Mouse (Mus musculus) c-Kit-negative CD71-positive TER-119-positive erythroid progenitor cells, embryonic 14.5 days (primary cell): ENCODE data around the gene Fan1.
A peak's percentile ranks its signal among the peaks of the same experiment; 100 is the strongest.

Experiments
- DNase-seq: peaks from one replicate; pipeline ENCODE4 v3.0.0-alpha.2; 2013; ENCODE audit warnings: low read depth, low spot score

The Fan1 gene

DNA sequence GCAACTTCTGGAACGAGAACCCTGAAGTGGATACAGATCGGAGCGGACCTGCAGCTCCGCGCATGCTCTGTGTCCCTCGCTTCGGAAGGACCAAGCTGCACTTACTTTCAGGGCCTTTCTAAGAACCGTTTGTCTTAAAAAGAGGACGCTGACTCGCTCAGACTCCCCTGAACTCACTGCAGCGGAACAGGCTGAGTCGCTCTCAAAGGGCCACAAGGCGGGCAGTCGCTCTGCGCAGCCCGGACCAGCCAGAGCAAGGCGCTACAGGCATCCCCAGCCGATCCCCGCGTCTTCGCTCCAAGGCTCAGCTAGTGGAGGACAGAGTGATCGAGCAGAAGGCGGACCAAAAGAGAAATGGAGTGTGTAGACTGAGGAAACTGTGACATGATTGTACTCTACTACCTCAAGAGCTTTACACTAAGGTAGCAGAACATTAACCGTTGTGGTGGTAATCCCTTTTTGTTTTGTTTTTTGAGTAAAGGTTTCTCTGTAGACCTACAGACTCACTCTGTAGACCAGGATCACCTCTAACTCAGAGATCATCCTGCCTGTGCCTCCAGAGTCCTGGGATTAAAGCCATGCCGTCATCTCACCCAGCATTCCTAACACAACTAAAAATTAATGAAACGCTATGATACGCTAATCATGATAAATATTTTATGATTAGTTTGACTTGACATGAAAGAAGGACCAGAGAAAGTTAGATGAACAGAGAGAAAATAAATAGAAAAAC is at the start of gene Fan1:
Fan1 (minus strand) TSS at position 266 of the 733 bp plus-strand sequence.
- DNase-seq: peak; percentile 61

DNA sequence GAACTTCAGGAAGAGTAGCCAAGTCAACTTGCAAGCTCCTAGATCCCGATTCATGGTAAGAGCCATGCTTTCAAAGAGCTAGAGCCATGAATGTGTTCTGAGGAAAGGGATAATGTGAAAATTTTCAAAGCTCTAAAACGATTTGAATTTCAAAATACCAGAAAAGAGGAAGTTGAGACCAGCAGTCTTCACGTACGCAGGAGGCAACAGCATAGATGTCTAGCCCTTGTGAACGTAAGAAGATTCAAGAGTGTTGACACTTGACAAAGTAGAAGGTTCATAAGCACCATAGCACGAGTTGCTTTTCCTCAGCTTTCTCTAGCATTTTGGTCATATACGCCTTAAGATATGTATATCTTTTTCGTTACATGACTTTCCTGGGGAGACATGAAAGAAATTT is 30.1 kb upstream of the Fan1 start:
- no peak for DNase-seq

DNA sequence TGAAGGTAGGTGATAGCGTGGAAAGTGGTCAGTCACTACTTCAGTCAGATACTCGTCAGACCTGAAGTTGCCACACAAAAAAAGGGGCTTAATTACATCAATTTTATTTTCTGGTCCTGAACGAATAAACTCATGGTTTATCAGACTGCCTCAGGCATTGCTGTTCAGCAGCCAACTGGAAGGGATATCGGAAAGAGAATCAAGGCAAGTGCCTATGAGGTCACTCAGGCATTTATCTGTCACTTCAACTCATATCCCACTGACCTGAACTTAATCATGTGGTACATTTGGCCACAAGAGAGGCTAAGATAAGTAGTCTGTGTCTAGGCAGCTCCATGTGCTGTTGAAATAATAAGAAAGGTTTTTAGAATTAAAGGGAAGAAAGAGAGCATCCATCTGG is 28.6 kb upstream of the Fan1 start:
- DNase-seq: no peak

DNA sequence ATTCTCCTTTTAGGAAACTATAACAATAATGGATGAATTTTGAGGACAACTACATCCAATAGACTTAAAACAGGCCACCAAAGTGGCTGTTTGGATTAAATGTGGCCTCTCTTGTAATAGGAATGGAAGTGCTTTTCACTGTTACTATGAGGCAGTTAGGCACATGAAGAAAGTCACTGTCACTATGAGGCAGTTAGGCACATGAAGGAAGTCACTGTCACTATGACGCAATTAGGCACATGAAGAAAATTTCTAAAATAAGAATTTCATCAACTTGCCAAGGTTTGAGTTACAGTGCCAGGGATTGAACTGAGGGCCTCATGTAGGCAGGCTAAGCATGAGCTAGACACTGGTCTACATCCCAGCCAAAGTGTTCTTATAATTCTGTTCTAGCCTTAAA is 26.8 kb upstream of the Fan1 start:
- DNase-seq: no peak

DNA sequence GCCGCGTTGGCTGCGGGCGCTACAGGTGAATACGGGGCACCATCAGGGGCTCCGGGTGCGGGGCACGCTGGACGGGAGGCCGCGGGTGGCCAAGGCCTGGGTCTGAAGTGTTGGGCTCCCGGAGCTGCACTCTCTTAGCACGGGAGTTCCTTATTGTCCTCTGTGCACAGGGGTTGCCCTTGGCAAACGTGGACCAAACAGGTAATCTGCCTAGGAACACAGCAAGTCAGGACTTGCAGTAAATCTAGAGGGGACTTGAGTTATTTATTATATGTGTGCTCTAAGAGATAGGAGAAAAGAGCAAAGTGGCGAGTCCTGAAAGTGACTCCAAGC is 18.9 kb upstream of the Fan1 start:
- DNase-seq: no peak

DNA sequence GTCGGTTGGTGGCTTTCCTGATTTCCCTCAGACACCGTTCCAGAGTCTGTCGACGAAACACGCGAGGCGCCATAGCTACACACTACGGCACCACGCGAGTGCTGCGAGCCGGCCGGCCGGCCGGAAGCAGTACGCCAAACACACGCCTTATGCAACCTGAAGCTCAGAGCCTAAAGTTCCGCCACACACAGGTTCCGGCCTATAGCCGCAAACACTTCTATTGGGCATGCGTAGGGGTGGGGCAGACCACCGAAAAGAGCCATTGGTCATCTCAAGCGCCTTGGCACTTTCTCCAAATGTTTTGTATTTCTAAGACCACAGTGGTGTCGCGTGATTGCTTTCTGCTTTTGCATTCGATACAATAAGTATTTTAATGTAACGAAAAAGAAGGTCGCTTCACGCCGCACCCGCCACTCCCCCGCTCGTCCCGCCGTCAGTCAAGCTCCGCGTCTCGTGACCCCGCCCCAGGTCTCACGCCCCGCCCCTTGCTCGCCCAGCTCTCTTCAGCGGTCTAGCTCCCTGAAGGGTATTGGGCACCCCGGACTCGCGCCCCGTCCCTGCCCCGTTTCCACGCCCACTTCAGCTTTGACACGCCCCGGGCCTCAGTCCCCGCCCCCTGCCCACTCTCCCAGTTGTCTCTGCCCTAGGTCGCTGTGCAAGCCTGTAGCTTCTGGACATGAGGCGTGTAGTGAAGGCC is 18.4 kb upstream of the Fan1 start, which contains the start of the genes Mphosph10 and Mcee:
Mphosph10 (minus strand) TSS at position 147 of the 697 bp plus-strand sequence.
Mcee (plus strand) TSS at position 486 of the 697 bp plus-strand sequence.
- peak; percentile 91 for DNase-seq

DNA sequence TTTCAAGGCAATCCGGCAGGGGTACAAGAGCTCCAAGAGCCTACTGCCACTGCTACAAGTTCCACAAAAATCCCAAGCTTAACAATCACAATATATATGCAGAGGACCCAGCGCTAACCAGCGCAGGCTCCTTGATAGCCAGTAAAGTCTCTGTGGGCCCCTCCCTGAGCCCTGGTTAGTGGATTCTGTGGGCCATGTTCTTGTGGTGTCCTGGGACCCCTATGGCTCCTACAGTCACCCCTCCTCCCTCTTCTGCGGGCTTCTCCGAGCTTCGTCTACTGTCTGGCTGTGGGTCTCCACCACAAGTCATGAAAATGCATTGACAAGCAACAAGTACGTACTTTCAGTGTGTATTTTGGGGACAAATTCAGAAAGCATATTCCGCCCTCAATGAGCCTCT is 17.6 kb upstream of the Fan1 start:
- no peak for DNase-seq

DNA sequence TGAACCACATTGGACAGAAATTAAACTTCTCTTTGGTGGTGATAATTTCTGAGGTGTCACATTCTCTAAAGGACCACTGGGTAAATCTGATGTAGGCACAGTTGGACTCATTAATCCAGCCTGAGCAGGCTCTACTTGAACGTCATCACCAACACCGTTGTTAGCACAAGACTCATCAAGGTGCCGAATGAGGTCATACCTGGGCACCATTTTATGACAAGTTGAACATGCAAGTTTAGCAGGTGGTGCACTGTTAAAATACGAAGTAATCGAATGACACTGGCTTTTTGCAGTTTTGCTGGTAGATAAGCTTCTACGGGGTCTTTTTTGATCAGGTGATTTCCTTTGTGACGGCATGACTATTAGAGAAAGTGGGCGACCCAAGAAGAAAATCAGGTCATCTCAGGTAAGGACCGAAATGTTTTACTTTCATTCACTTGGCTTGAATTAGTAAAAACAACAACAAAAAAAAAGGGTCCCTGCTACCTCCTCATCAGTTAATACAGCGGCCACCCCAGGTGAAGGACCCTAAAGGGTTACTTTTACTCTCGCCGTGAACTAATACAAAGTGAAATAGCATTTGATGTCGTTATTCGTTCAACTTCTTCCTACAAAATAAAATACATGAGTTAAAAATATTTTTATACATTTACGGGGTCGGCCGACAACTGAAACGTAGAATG is 607 bp downstream of the Fan1 start:
- DNase-seq: no peak

DNA sequence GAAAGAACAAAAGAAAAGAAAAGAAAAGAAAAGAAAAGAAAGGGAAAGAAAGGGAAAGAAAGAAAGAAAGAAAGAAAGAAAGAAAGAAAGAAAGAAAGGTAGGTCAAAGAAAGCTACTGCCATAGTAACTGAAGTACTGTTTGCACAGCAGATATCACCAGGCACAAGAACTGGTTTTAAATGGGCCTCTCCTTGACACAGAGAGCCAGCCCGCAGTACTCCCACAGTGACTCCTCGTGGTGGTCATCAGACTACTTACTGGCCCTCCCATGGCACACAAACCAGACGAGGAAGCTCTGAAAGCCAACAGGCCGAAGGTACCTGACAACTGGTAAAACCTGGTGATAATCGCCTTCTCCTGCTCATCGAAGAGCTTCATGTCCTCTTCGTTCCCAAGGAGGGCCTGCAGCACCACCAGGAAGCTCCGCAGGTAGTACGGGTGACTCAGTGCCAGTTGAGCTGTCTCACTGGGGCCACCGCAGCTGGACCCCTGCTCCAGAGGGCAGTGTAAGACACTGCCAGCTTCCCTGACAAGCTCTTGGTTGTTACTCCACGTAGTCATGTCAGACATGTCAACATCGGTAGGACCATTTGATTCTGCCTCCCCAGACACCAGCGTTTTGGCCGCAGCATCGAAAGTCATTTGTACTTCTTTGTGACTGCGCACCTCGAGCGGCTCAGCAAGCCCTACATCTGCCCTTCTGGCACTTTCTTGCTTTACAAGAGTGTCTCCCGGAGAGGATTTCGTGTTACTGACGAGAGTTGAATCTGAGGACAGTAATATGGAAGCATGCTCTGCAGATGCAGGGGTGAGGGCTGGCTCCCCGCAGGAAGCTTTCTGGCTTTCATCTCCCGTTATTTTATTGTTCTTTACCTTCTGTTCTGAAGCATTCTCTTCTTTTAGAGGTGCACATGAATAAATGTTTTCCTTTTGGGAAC is 1.7 kb downstream of the Fan1 start:
- DNase-seq: no peak

DNA sequence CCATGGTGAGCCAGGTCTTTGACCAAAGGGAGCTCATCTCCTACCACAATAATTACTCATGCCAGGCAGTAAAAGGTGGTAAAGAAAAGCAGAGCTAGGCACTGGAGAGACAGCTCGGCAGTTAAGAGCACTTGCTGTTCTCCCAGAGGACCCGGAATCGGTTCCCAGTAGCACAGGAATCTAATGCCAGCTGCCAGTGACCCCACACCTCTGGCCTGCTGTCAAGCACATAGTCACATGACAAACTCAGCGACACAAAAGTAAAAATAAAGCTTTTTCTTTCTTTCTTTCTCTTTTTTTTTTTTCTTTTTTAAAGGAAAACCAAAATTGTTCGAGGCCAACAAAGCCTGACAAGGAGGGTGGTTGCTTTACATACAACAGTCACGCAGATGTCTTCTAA is 4.1 kb downstream of the Fan1 start:
- DNase-seq: no peak

DNA sequence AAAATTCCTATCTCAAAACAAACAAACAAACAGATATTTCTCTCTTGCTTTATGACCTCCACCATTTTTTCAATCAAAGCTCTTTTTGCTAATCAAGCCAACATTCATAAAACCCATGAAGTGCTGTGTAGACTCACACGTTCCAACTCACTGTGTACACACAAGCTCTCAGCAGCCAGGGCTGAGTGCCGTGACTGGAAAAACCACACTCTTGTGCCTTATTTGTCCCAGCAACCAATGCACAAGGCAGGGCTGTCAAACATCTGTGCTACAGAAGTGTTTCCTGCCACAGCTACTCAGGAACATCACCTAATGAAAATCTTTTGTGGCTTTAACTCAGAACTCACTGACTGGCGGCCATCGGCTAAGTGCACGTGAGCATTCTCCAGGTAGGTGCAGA is 8.0 kb downstream of the Fan1 start:
- no peak for DNase-seq

DNA sequence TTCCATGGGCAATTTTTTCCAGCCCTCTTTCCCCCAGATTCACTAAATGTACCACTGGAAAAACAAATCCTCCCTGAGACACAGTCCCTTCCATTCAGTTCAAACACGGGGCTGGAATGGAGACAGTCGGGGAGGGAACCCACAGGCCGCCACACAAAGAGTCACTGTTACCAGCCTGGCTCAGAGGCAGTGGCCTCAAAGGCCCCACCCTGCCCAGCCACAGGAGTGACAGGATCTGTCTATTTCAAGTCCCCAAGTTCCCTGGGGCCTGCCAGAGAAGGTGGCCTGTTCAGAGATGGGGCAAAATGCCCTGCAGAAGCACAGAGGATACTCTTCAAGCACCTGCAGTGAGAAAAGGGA is 13.3 kb downstream of the Fan1 start:
- DNase-seq: no peak

DNA sequence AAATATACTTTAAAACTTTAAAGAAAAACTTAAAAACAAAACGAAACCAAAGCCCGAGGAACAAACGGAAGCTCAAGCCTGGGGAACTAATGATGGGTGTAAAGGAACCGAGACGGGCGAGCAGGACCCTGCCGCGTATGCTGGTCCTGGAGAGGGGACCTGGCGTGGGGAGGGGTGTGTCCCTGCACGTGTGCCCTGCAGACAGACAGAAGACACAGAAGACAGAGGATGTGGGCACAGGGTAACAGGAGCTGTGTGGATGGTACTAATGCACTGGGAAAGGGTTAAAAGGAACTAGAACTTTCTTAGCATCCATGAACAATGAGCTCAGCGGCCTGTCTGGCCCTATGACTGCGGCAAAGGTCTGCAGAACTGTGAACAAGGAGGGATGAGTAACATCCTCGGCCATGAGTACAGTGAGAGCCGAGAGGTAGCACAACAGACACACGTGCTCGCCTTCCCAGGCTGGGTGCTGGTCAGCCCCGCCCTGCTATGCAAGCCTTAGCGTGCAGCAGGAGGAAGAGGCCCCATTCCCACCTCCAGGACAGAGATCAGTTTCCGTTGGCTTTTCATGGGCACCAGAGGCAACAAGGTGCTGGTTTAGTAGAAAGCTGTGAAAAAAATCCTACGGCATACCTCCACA is 13.8 kb downstream of the Fan1 start:
- no peak for DNase-seq

DNA sequence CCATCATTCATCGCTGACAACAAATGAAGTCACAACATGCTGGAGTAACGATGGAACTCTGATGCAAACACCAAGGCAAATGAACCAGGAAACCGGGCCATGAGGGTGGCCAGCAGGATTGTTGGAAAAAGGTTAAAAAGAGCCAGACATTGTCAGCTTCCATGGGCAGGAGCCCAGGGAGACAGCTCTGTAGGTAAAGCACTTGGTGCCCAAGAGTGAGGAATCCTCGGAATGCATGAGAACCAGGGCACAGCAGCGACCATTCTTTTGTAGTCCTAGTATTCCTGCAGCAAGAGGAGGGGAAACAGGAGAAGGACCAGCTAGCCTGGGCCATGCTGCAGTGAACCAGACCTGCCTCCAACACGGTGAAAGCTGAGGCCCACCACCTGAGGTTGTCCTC is 15.2 kb downstream of the Fan1 start:
- DNase-seq: no peak

DNA sequence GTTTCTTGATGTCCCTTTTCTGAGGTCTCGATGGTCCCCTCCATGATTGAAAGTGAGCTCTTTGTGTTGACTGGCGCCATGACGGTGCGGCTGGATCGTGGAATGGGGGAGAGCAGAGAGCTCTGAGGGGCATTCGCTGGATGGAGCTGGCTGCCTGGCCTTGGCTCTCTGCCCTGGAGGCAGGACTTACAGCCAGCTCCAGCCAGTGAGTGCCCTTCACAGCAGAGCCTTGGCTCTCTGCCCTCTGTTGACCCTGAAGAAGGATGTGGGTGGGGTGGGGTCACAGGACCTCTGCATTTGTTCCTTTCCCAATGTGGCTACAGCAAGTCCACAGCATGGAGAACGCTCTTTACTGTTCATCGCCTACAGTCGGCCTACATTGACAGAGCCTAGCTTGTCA is 16.5 kb downstream of the Fan1 start:
- DNase-seq: no peak

DNA sequence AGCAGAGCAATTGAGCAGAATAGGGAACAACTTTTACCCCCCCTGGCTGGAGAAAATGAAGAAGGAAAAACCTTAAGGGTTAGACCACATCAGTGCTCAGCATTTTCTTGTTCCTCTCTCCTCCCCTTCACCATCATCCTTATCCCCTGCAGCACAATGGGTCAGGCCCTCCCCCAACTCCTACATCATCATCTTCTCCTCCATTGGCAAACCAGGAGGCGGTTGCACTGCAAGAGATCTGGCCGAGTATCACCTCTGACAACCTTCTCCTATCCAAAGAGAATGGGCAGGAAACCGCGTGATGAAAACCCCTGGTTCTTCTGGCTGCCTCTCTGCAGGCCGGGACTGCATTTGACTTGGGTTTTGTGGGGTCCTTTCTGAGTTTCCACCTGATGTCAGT is 17.2 kb downstream of the Fan1 start:
- DNase-seq: no peak

DNA sequence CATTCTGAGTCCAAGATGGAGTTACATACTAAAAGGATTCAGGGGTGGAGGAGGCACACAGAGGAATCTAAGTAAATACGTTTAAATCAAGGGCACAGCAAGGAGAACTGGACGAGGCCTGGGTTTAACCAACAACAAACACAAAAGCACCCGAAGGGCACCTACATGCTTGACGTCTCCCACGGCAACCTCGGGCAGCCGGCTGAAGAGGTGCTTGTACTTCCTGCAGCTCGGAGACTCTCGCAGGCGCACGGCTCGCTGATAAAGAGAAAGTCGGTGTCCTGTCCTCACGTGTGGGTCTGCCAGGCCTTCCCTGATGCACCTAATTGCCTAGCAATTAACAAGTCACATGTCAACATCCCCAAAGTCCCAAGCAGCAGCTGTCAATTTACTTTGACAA is 19.7 kb downstream of the Fan1 start:
- no peak for DNase-seq

DNA sequence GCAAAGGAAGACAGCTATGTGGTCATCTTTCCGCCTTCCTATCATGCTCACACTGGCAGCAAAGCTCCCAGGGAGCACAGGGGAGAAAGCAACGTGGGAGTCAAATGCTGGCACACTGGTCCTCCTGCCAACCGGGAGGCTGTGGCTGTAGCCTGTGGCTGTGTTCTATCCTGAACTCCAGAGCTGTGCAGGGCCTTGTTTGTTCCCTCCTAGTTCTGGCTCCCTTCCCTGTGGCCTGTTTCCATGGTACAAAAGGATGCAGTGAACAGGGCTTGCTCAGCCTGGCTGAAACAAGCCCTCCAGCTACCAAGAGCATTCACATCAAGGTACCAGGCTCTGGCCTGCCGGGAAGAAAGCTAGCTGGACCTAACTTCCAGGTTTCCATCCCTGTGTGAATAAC is 22.8 kb downstream of the Fan1 start:
- no peak for DNase-seq

DNA sequence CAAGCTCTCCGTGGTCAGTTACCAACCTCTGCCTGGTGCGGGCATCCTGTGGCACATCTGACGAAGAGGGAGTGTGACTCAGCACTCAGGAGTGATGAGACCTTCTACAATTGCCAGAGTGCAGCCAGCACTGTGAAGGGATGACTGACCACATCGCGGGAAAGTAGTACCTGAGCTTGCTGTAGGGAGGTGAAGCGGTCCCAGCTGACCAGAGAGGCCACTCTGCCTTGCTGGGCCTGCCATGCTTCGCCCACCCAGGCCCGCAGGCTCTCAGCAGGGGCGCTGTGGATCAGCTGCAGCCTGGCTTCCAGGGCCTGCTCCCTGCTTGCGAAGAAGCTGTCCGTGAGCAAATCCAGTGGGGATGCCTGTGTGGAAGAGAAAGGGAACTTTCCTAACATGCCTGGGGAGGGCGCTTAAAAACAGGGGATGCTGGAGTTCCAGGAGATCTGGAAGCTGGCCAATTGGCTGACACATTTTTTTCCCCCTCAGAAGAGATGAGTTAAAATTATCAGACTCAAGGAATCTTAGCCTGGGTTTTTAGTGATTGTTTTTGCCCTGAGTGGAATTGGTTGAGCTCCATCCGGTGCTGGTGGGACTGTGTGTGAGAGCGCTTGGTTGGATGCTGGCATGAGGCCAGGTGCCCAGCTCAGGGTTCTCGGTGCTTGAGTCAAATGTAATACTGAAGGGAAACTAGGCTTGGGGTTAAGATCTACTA is 24.6 kb downstream of the Fan1 start:
- no peak for DNase-seq

DNA sequence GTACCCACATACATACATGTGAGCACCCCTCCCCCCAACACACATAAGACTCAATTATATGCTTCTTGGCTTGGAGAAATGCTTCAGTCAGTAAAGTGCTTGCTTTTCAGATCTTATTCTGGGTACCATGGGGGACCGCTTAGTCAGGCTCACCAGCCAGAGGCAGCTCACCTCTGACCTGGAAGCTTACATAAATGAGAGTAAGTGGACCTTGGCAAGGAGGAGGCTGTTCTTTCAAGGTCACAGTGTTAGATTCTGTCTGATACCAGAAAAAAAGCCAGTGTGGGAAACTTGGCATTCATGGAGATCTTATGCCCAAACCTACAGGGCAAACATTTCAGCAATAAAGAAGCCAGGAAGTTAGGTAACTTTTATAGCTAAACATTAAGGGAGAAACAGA is 26.1 kb downstream of the Fan1 start:
- DNase-seq: no peak

DNA sequence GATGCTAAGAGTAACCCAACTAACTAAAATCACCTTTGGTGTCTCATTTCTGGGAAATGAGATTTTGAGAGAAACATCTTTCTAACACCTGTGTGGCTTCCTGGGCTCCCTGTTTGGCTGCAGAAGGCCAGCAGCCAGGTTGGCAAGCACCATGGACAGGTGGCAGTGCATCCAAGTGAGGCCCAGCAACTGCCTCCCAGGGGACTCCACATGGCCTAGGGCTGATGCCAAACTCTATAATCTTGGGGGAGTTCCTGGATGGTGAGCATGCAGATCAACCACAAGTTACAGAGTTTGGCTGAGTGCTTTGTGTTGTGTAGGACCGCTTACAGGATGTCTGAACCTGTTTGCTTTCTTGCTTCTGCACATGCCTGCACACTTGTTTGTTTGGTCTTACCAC is 41.2 kb downstream of the Fan1 start:
- DNase-seq: no peak
